Mouse (Mus musculus): ENCODE data around the gene Lat. TPM values are rescaled to one million over a fixed set of nuclear protein-coding genes. Genes with fewer than 3 reads are reported as not detected.

Lat gene
- polyA plus RNA-seq, 1 experiment from 2014 or later: 2.9 TPM

- Histone ChIP-seq H3K36me3 (no peaks in the 10 kb centered on the region), H3K4me3 (replicated peaks) (no peak overlapping the region), H3K9me3 (no peaks in the 10 kb centered on the region), H3K4me1 (replicated peaks) (no peaks in the 10 kb centered on the region; the same call in 1 of the 2 replicates), H3K27me3 (no peaks in the 10 kb centered on the region; the same call in 1 of the 2 replicates), H3K27ac (no peak overlapping the region), H3K9ac (replicated peaks) (0 out of 2 replicates have a peak overlapping the region, but pooled peaks have one; percentile 18), H3K4me2 (no peak overlapping the region)
- no peak for ATAC-seq (ENCODE audit: insufficient number of reproducible peaks, insufficient read depth, low FRiP score, low TSS enrichment, low read depth)
- WGBS: 64% methylated on average over 10 of the region's 10 CpGs
Observed at GRCm38 (mm10) chr7:126351419-126351951, 17.9 kb downstream of the Lat start.

DNA sequence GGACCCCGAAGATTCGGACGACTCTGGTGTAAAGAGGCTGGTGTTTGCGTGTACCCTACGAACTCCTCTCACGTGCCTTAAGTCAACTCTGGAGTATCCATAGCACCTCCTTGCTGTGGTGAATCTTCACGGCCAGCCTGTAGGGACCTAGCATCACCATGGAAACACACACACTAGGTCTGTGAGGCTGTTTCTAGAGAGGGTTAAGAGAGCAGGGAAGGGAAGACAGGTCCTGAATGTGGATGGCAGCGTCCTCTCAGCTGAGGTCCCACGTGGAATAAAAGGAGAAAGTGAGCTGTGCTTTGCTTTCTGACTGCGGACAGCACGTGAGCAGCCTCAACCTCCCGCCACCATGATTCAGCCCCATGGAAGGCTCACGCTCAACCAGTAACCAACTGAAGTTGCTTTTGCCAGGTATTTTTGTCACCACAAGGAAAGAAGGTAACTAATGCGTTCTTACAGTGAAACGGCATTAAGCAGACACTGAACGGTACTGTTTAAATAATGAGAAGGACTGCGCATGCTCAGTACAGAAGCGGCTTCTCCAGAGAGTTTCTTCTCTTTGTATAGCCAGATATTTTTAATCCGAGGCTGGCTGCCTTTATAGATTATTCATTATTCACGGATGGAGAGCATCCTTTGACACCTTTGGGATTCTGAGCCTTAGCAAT, 18.5 kb downstream of the Lat start:
- Histone ChIP-seq H3K36me3 (no peaks in the 10 kb centered on the region), H3K27ac (no peak overlapping the region), H3K4me1 (replicated peaks) (no peaks in the 10 kb centered on the region; the same call in 1 of the 2 replicates), H3K9me3 (no peaks in the 10 kb centered on the region), H3K4me2 (no peak overlapping the region; the same call in 1 of the 2 replicates), H3K9ac (replicated peaks) (no peak overlapping the region), H3K4me3 (replicated peaks) (no peak overlapping the region), H3K27me3 (no peaks in the 10 kb centered on the region; the same call in 1 of the 2 replicates)
- 66% methylated on average over 20 of the region's 20 CpGs for WGBS
- no peak for ATAC-seq (ENCODE audit: insufficient number of reproducible peaks, insufficient read depth, low FRiP score, low TSS enrichment, low read depth)

DNA sequence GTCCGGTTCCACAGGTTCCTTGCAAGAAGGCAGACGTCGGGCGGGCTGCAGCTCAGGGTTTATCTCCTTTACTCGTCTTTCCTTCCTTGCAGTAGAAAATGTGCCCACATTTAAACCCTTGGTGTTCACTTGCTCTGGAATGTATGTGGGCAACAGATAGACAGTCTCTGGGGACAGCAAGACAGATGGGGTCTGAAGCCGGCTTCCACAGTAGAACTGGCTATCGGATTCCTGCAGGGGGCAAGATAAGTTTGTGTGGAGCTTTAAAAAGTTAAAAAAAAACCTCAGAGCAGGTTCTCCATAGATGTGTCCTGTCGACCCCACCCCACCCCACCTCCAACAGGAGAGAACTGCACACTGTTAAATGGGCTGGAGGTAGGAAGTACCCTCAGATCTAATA, 21.1 kb downstream of the Lat start:
- H3K4me3 ChIP-seq (replicated peaks): no peak overlapping the region
- no peaks in the 10 kb centered on the region; the same call in 1 of the 2 replicates for H3K27me3 ChIP-seq
- H3K27ac ChIP-seq: no peak overlapping the region
- no peak for ATAC-seq (ENCODE audit: insufficient number of reproducible peaks, insufficient read depth, low FRiP score, low TSS enrichment, low read depth)
- no peaks in the 10 kb centered on the region for H3K9me3 ChIP-seq
- no peak overlapping the region for H3K9ac ChIP-seq (replicated peaks)
- H3K4me2 ChIP-seq: no peak overlapping the region
- 77% methylated on average over 8 of the region's 8 CpGs for WGBS
- peaks cover 6% of the 10 kb centered on the region; the same call in 1 of the 2 replicates for H3K4me1 ChIP-seq (replicated peaks)
- H3K36me3 ChIP-seq: no peaks in the 10 kb centered on the region

GRCm38 (mm10) chr7:126347098-126347497, 22.3 kb downstream of the Lat start:
- no peaks in the 10 kb centered on the region for H3K36me3 ChIP-seq
- no peak overlapping the region for H3K27ac ChIP-seq
- H3K4me2 ChIP-seq: no peak overlapping the region
- no peaks in the 10 kb centered on the region; the same call in 1 of the 2 replicates for H3K27me3 ChIP-seq
- no peak overlapping the region for H3K4me3 ChIP-seq (replicated peaks)
- no peaks in the 10 kb centered on the region for H3K9me3 ChIP-seq
- peaks cover 6% of the 10 kb centered on the region; the same call in 1 of the 2 replicates for H3K4me1 ChIP-seq (replicated peaks)
- 59% methylated on average over 1 of the region's 1 CpGs for whole genome bisulfite sequencing
- H3K9ac ChIP-seq (replicated peaks): no peak overlapping the region
- ATAC-seq (ENCODE audit: insufficient number of reproducible peaks, insufficient read depth, low FRiP score, low TSS enrichment, low read depth): no peak

GRCm38 (mm10) chr7:126345969-126346368, 23.4 kb downstream of the Lat start:
- Histone ChIP-seq H3K27me3 (no peaks in the 10 kb centered on the region; the same call in 1 of the 2 replicates), H3K9ac (replicated peaks) (no peak overlapping the region), H3K4me1 (replicated peaks) (peaks cover 6% of the 10 kb centered on the region; the same call in 1 of the 2 replicates), H3K36me3 (no peaks in the 10 kb centered on the region), H3K4me3 (replicated peaks) (no peak overlapping the region), H3K4me2 (no peak overlapping the region), H3K9me3 (no peaks in the 10 kb centered on the region), H3K27ac (no peak overlapping the region)
- ATAC-seq (ENCODE audit: insufficient number of reproducible peaks, insufficient read depth, low FRiP score, low TSS enrichment, low read depth): no peak
- 64% methylated on average over 3 of the region's 3 CpGs for WGBS

DNA sequence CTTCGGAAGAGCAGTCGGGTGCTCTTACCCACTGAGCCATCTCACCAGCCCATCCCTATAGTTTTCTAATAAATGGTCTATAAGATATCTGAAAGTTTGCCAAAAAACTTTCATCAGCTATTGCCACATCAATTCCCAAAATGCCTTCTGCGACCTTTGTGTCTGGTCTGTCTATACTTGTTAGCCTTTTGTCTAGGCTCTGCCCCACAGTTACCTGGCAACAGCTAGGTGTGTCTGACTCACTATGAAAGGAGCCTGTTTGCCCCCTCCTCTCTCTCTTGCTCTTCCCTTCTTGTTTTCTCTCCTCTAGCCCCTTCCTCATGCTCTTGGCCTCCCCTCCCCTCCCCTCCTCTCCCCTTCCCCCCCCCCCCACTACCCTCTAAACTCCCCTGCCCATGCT, 23.8 kb downstream of the Lat start:
- Histone ChIP-seq H3K36me3 (no peaks in the 10 kb centered on the region), H3K4me3 (replicated peaks) (no peak overlapping the region), H3K9ac (replicated peaks) (no peak overlapping the region), H3K4me1 (replicated peaks) (peaks cover 6% of the 10 kb centered on the region; the same call in 1 of the 2 replicates), H3K27me3 (no peaks in the 10 kb centered on the region), H3K27ac (no peak overlapping the region), H3K4me2 (no peak overlapping the region), H3K9me3 (no peaks in the 10 kb centered on the region)
- 81% methylated on average over 3 of the region's 3 CpGs for WGBS
- no peak for ATAC-seq (ENCODE audit: insufficient number of reproducible peaks, insufficient read depth, low FRiP score, low TSS enrichment, low read depth)

- Histone ChIP-seq H3K27me3 (no peaks in the 10 kb centered on the region), H3K4me2 (no peak overlapping the region), H3K36me3 (no peaks in the 10 kb centered on the region), H3K27ac (no peak overlapping the region), H3K9me3 (no peaks in the 10 kb centered on the region), H3K4me3 (replicated peaks) (no peak overlapping the region), H3K9ac (replicated peaks) (no peak overlapping the region), H3K4me1 (replicated peaks) (peaks cover 6% of the 10 kb centered on the region; the same call in 1 of the 2 replicates)
- ATAC-seq (ENCODE audit: insufficient number of reproducible peaks, insufficient read depth, low FRiP score, low TSS enrichment, low read depth): no peak
- 52% methylated on average over 6 of the region's 6 CpGs for WGBS
Observed at GRCm38 (mm10) chr7:126340896-126341295, 28.5 kb downstream of the Lat start.

- H3K4me3 ChIP-seq (replicated peaks): no peak overlapping the region
- H3K36me3 ChIP-seq: no peaks in the 10 kb centered on the region
- no peak overlapping the region for H3K9ac ChIP-seq (replicated peaks)
- H3K27me3 ChIP-seq: no peaks in the 10 kb centered on the region
- no peak for ATAC-seq (ENCODE audit: insufficient number of reproducible peaks, insufficient read depth, low FRiP score, low TSS enrichment, low read depth)
- H3K4me1 ChIP-seq (replicated peaks): peaks cover 6% of the 10 kb centered on the region; the same call in 1 of the 2 replicates
- no peaks in the 10 kb centered on the region for H3K9me3 ChIP-seq
- WGBS: 77% methylated on average over 6 of the region's 6 CpGs
- H3K4me2 ChIP-seq: no peak overlapping the region
- no peak overlapping the region for H3K27ac ChIP-seq
Observed at GRCm38 (mm10) chr7:126340206-126340618, 29.2 kb downstream of the Lat start.

- Histone ChIP-seq H3K27me3 (no peaks in the 10 kb centered on the region), H3K4me3 (replicated peaks) (no peak overlapping the region), H3K36me3 (no peaks in the 10 kb centered on the region), H3K4me1 (replicated peaks) (peaks cover 2% of the 10 kb centered on the region; the same call in 1 of the 2 replicates), H3K9ac (replicated peaks) (no peak overlapping the region), H3K9me3 (no peaks in the 10 kb centered on the region), H3K27ac (no peak overlapping the region), H3K4me2 (no peak overlapping the region)
- WGBS: 65% methylated on average over 8 of the region's 8 CpGs
- no peak for ATAC-seq (ENCODE audit: insufficient number of reproducible peaks, insufficient read depth, low FRiP score, low TSS enrichment, low read depth)
Observed at GRCm38 (mm10) chr7:126339521-126339971, 29.8 kb downstream of the Lat start.

GRCm38 (mm10) chr7:126338906-126339305, 30.5 kb downstream of the Lat start:
- Histone ChIP-seq H3K4me2 (no peak overlapping the region), H3K27me3 (no peaks in the 10 kb centered on the region), H3K36me3 (no peaks in the 10 kb centered on the region), H3K9me3 (no peaks in the 10 kb centered on the region), H3K9ac (replicated peaks) (no peak overlapping the region), H3K27ac (no peak overlapping the region), H3K4me1 (replicated peaks) (no peaks in the 10 kb centered on the region), H3K4me3 (replicated peaks) (no peak overlapping the region)
- no peak for ATAC-seq (ENCODE audit: insufficient number of reproducible peaks, insufficient read depth, low FRiP score, low TSS enrichment, low read depth)
- 81% methylated on average over 8 of the region's 8 CpGs for WGBS

DNA sequence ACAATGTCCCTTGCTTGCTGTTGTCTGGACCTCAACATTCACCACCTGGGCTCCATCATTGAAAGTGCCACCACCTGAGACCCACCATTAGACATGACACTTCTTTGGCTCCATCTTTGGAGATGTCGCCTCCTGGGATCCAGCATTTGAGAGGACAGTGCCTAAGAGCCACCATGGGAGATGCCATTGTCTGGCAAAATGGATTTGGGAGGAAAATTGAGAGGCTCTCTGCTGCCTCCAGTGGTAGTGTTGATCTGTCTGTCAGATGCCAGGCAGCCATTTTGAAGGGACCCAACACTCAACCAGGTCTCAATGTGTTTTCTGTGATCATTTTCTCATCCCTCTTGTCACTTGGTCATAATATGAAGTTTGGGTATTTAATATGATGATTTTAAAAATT, 33.8 kb downstream of the Lat start:
- Histone ChIP-seq H3K4me3 (replicated peaks) (no peak overlapping the region), H3K27ac (no peak overlapping the region), H3K9ac (replicated peaks) (no peak overlapping the region), H3K4me1 (replicated peaks) (no peaks in the 10 kb centered on the region), H3K27me3 (no peaks in the 10 kb centered on the region), H3K9me3 (no peaks in the 10 kb centered on the region; the same call in 1 of the 2 replicates), H3K36me3 (no peaks in the 10 kb centered on the region), H3K4me2 (no peak overlapping the region)
- no peak for ATAC-seq (ENCODE audit: insufficient number of reproducible peaks, insufficient read depth, low FRiP score, low TSS enrichment, low read depth)
- 87% methylated on average over 1 of the region's 1 CpGs for WGBS

Measured in limb, embryonic 12.5 days (tissue).